In the genomic region with DNA sequence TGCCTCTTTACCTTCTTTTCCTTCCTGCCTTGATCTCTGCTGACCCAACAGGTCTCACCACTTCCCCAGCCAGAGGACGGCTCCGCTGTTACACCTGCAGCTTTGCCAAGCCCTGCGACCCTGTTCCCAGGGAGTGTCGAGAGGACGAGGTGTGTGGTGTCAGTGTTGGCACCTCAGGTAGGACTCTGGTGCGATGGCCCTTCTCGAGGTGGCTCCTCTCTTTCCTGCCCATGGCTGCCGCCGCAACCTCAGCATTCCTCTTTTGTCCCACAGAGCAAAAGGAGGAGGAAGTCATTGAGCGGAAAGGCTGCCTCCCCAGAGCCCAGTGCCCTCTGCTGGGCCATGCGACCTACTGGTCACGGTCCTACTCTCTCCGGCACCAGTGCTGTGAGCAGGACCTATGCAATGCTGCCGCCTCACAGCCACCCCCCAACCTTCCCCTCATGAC, we compare ENCODE assay signal across 8 mouse cellular contexts. TPM values are rescaled to one million over a fixed set of nuclear protein-coding genes. Genes with fewer than 3 reads are reported as not detected.
A peak's percentile ranks its signal among the peaks of the same experiment; 100 is the strongest.
DNase-seq lines count a peak whose midpoint lies in the region; ATAC-seq and TF ChIP-seq lines count a peak whose summit lies in the region.

Gene Ly6g6d, minus strand, starts transcription at position 280 of the 448 bp plus-strand sequence.

- no peaks in the 10 kb centered on the region for H3K27me3 ChIP-seq in cerebellum, adult 2 months (ENCODE audit: control insufficient read depth, insufficient read depth, low read length)
- no peaks in the 10 kb centered on the region; the same call in 1 of the 2 replicates for H3K27me3 ChIP-seq in heart, postnatal 0 days (ENCODE audit: control insufficient read depth, insufficient read depth, low read length)
- H3K27me3 ChIP-seq in stomach, postnatal 0 days (ENCODE audit: control insufficient read depth, insufficient read depth, low read length) = no peaks in the 10 kb centered on the region

- TF ChIP-seq POLR2A in cerebellum, adult 2 months (IDR thresholded peaks at IDR 0.05; ENCODE audit: borderline replicate concordance, insufficient read depth, low read length) = peak; percentile 27; the same call in 1 of the 2 replicates

- no peaks in the 10 kb centered on the region for H3K9me3 ChIP-seq in heart, postnatal 0 days (replicated peaks; ENCODE audit: control insufficient read depth, low read length)
- no peaks in the 10 kb centered on the region for H3K9me3 ChIP-seq in stomach, postnatal 0 days (ENCODE audit: control insufficient read depth, low read length)

- peak; percentile 46; the same call in 1 of the 2 replicates for TF ChIP-seq CTCF in cerebellum, adult 2 months (IDR thresholded peaks at IDR 0.05; ENCODE audit: borderline replicate concordance, insufficient read depth, low read depth, low read length)
- peak; percentile 62 for TF ChIP-seq CTCF in heart, postnatal 0 days (IDR thresholded peaks at IDR 0.05; ENCODE audit: low read depth)
- peak; percentile 75 for TF ChIP-seq CTCF in stomach, postnatal 0 days (IDR thresholded peaks at IDR 0.05; ENCODE audit: low read depth)

- peak within 1 kb of the TSS; percentile 51 for H3K9ac ChIP-seq in heart, postnatal 0 days (replicated peaks; ENCODE audit: low read depth, low read length)
- peak within 1 kb of the TSS; percentile 41 for H3K9ac ChIP-seq in stomach, postnatal 0 days (ENCODE audit: low read length)

- no peak for TF ChIP-seq EP300 in heart, postnatal 0 days (IDR thresholded peaks at IDR 0.05; ENCODE audit: low read depth)
- TF ChIP-seq EP300 in stomach, postnatal 0 days (optimal IDR thresholded peaks at IDR 0.05) = no peak

- peak within 1 kb of the TSS; percentile 58 for H3K4me2 ChIP-seq in heart, postnatal 0 days (ENCODE audit: low read depth, low read length)
- peak within 1 kb of the TSS; percentile 52 for H3K4me2 ChIP-seq in stomach, postnatal 0 days (replicated peaks; ENCODE audit: low read depth)

- H3K36me3 ChIP-seq in heart, postnatal 0 days (replicated peaks; ENCODE audit: control insufficient read depth, insufficient read depth, low read length) = no peaks in the 10 kb centered on the region
- H3K36me3 ChIP-seq in macrophage (ENCODE audit: inconsistent target) = no peaks in the 10 kb centered on the region
- H3K36me3 ChIP-seq in stomach, postnatal 0 days (ENCODE audit: control insufficient read depth, insufficient read depth, low read length) = no peaks in the 10 kb centered on the region

- peaks cover 41% of the 10 kb centered on the region for H3K4me1 ChIP-seq in cerebellum, adult 2 months (ENCODE audit: control insufficient read depth, insufficient read depth, low read length)
- H3K4me1 ChIP-seq in heart, postnatal 0 days (ENCODE audit: control insufficient read depth, insufficient read depth) = peaks cover 15% of the 10 kb centered on the region; the same call in 1 of the 2 replicates
- H3K4me1 ChIP-seq in stomach, postnatal 0 days (replicated peaks; ENCODE audit: control insufficient read depth, insufficient read depth) = no peaks in the 10 kb centered on the region; the same call in 1 of the 2 replicates

- H3K27ac ChIP-seq in cerebellum, adult 2 months (ENCODE audit: insufficient read depth, low read length) = peak within 1 kb of the TSS; percentile 19; the same call in 1 of the 2 replicates
- no peak within 1 kb of the TSS for H3K27ac ChIP-seq in heart, postnatal 0 days (ENCODE audit: low read depth)
- H3K27ac ChIP-seq in macrophage = peak within 1 kb of the TSS; percentile 19; the same call in 1 of the 2 replicates
- H3K27ac ChIP-seq in stomach, postnatal 0 days (replicated peaks) = peak within 1 kb of the TSS; percentile 84

- H3K79me2 ChIP-seq in macrophage (ENCODE audit: inconsistent target) = no peaks in the 10 kb centered on the region

- DNase-seq in cerebellum, adult 2 months = peak; percentile 37 to 67
- DNase-seq in cerebellum, postnatal 4 days (ENCODE audit: low spot score in 2 of 2) = no peak
- DNase-seq in embryo, embryonic 10 days (ENCODE audit: low spot score) = peak; percentile 75
- peak; percentile 73 for DNase-seq in heart, postnatal 0 days (ENCODE audit: low spot score)
- peak; percentile 73 to 87 for DNase-seq in kidney, postnatal 25 days
- DNase-seq in stomach, postnatal 0 days (ENCODE audit: low spot score) = peak; percentile 78
- no peak for DNase-seq in layer of hippocampus, adult 11-12 months (ENCODE audit: low spot score)

- WGBS in cerebellum, adult 2 months = 17% methylated on average over 14 of the region's 14 CpGs
- WGBS in heart, postnatal 0 days = 11% methylated on average over 14 of the region's 14 CpGs
- 2% methylated on average over 14 of the region's 14 CpGs for WGBS in macrophage (ENCODE audit: missing documents)
- 14% methylated on average over 14 of the region's 14 CpGs for WGBS in stomach, postnatal 0 days

- H3K4me3 ChIP-seq in cerebellum, adult 2 months (replicated peaks; ENCODE audit: insufficient read depth, low read depth, low read length) = peak within 1 kb of the TSS; percentile 51
- peak within 1 kb of the TSS; percentile 36 for H3K4me3 ChIP-seq in heart, postnatal 0 days (ENCODE audit: low read depth, low read length)
- H3K4me3 ChIP-seq in macrophage (ENCODE audit: inconsistent target) = peak within 1 kb of the TSS; percentile 29
- peak within 1 kb of the TSS; percentile 22 for H3K4me3 ChIP-seq in stomach, postnatal 0 days (ENCODE audit: low read depth, low read length)

- ATAC-seq in heart, postnatal 0 days (ENCODE audit: insufficient read depth, low read depth) = peak; percentile 82
- peak; percentile 77 for ATAC-seq in stomach, postnatal 0 days (ENCODE audit: low FRiP score, low TSS enrichment)

RNA-seq across cellular contexts. Expression of gene Ly6g6d, which starts in this region (rescaled TPM):
- polyA plus RNA-seq in cerebellum, adult 2 months (2012; rRNA removed) = 8.5 and 10.4 TPM in 2 replicates
- 3.8 TPM in 1 of 2 replicates, not detected in the other for total RNA-seq in heart, postnatal 0 days (2014; rRNA removed; ENCODE audit: low replicate concordance)
- polyA plus RNA-seq in heart, postnatal 0 days (2015; fragmentation: Nextera tagmentation; extraction: Ambion mirVana) = 3.0 and 3.3 TPM in 2 replicates
- total RNA-seq in macrophage (2018; cell fraction: chromatin; rRNA removed) = 1 to 10 TPM in 1 of 26 experiments, not detected in 25; 3.9 TPM
- total RNA-seq in macrophage (2018; cell fraction: cytosol; rRNA removed) = under 1 TPM in 17 of 26 experiments, not detected in 9; 0.20 to 0.88 (median 0.43) TPM
- 1 to 10 TPM in 3 of 26 experiments, not detected in 23; 1.9 to 3.1 (median 2.0) TPM for total RNA-seq in macrophage (2018; cell fraction: nucleus; rRNA removed)
- 0.43 to 1.7 TPM (median 0.88 TPM) in 3 replicates for polyA plus RNA-seq in macrophage (2018)
- polyA plus RNA-seq in stomach, postnatal 0 days (2015; fragmentation: Nextera tagmentation; extraction: Ambion mirVana) = 7.1 and 7.7 TPM in 2 replicates

Comparison
In these comparisons a context has a peak if more than half of its experiments do, and no peak if none do; other contexts are left out.
1. DNase-seq: peak in cerebellum, adult 2 months (2 of 2), embryo, embryonic 10 days (single experiment), heart, postnatal 0 days (single experiment), kidney, postnatal 25 days (2 of 2) and stomach, postnatal 0 days (single experiment); none in cerebellum, postnatal 4 days (0 of 2) and layer of hippocampus, adult 11-12 months (single experiment).
2. Peak in every context shown above with its lines, with median percentiles within 50 percentile points of each other: H3K4me3 ChIP-seq and CTCF ChIP-seq.